Mouse (Mus musculus) embryo, embryonic 11 days (tissue): ENCODE data around the gene Nbas.

ENCODE experiments used
- DNase-seq: peaks from one replicate; pipeline ENCODE4 v3.0.0-alpha.2; 2015

Gene Nbas

DNA sequence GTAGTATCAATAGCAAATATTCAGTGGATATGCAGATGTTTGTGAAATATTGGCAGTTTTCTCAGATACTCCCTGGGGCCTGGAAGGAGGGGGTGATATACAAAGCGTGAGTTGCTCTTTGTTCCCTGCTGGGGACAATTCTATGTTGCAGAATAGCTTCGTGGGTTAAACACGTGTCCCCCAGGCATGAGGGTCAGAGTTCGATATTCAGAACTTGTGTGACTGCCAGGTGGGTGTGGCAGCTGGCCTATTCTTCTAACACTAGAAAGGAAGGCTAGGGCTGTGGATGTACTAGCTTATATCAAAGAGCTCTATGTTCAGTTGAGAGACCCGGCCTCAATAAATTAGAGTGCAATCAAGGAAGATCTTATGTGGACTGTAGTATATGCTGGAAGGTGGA, 274.9 kb downstream of the Nbas start:
- no peak for DNase-seq

DNA sequence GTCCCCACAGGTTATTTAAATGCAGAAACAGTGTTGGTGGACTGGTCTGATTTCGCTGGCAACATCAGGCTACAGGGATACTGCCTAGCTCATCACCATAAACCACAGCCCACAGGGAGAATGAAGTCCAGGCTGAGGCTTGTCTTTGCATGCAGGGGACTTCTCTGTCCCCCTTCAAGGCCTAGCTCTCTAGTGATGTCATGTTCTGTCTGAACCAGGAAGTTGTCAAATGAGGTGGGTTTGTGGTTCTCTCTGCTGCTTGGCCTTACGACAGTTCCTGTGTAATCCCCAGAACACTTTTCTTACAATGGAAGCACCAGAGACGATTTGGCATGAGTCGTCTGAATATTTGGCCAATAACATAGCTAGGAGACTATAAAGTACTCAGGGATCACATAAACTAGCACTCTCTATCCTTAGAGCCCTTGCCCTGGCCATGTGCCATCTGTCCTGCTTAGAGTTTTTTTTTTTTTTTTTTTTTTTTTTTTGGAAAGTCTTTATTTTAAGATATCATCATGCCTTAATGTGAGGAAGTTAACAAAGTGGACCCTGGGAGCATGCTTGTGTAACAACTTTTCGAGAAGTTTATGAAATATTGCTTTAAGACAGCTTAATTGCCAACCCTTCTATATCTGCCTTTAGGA, 294.8 kb downstream of the Nbas start:
- no peak for DNase-seq

DNA sequence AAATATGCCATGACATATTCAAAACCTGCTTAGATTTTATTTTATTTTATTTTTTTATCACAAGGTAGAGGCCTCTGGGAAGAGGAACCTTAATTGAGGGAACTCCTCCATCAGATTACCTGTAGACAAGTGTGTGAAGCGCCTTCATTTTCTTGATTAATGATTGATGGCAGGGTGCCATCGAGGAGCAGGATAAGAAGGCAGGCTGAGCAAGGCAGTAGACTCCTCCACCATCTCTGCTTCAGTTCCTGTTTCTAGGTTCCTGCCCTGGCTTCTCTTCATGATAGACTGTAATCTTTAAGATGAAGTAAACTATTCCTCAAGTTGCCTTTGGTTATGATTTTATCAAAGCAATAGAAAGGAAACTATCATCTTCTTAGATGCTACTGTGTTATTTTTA, 295.4 kb downstream of the Nbas start:
- DNase-seq = no peak

DNA sequence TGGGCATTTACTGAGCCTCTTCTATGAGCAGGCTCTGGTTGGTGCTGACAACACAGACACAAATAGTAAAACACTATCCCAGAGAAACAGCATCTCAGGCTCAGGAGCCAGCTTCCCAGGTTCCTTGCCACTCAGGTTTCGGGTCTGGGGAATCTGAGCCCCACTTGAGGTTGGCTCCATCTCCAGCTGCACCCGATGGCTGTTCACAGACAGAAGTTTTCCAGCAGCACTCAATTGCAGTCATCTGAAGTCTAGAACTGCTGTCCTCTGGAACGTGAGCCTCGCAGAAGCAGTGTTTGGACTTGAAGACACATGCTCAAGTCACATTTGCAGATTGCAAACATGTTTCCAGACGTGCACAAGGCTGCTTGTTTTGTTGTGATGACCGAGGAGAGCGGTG, 297.5 kb downstream of the Nbas start:
- DNase-seq = no peak

DNA sequence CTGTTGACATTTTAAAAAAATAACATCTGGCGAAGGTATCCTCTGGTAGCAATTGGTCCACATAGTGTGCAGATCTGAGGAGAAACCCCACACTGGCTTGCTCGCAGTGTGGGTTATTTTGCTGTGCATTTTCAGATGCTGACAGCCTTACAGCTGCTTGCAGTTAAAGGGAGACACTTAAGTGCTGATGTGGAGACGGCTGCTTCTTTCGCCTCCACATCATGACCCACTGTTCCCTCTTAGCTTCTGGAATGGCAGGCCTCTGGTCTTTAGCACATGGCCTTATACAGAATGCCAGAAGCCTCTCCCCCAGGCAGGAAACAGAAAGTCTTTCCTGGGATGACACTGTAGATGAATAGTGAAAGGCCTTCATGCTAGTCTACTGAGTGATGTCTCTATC, 306.2 kb downstream of the Nbas start:
- no peak for DNase-seq

DNA sequence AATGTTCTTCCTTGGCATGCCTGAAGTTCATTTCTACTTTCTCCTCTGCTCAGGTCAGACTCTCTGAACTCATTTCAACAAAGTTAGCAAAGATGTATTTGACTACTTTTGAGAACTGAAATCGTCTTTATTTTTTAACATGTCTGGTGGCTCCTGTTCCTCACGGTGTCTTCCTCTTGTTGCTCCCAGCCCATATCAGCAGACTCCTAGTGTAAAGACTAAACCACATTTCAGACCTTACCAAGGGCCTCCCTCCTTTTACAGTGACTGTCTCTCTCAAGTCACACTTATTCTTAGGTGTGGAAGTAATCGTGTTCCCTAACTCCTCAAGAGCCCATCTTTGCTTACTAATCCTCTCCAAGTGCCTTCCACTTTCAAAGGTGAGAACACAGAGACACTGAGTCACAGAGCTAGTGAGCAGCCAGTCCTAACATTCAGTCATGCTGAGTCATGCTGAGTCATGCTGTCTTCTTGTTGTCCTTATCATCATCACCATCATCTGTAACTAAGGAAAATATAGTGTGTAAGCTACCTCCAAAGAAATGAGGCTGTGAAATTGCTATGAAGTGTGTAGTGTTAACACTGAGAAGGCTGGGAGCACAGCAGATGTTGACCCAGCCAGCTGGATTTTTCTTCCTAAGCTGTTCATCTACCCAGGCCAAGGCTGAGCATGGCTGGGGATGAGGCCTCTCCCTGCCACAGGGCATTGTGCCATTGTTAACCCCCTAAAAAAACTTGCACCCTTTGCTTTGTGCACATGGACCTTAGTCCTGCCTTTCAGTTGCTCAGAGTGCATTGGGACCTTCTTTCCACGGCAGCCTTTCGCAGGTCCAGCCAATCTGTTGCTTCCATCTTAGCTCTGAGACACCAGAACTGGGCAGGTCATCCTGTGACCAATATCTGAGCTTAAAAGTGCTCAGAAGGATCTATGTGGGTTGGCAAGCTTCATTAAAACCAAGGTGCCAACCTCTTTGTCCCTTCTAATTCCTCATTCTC, 307.0 kb downstream of the Nbas start:
- no peak for DNase-seq

DNA sequence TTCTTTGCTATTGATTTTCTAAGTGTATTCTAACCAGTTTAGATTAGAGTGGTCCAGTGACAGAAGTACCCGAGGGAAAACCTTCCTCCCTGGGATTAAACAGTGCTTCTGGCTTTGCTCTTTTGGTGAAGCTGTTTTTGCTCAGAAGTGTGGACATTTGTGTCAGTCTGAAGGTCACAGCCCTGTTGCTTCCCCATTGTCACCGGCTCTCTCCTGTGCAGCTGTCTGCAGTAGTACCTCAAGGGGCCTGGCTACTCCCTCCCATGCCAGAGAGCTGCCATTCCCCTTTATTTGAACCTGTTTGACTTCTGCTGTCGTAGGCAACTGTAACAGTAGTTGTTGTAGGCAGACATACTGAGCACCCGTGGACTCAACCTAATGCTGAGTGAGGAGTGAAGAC, 307.8 kb downstream of the Nbas start:
- no peak for DNase-seq

DNA sequence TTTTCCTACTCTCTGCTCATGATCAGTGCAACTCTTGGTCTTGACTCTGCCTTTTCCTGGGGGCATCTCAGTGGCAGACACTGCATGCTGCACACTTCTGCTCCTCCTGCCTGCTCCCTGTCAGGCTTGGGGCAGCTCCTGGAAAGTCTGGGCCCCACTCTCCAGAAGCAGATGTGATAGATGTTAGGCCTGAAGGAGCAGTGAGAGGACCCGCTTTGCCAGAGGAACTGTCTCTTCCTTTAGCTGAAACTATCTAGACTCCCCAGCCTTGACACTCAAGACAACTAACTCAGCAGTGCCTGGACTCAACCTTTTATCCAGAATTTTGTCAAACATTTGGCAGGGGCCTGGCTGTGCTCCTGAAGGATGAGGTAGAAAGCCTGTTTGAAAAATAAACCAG, 311.9 kb downstream of the Nbas start:
- no peak for DNase-seq

DNA sequence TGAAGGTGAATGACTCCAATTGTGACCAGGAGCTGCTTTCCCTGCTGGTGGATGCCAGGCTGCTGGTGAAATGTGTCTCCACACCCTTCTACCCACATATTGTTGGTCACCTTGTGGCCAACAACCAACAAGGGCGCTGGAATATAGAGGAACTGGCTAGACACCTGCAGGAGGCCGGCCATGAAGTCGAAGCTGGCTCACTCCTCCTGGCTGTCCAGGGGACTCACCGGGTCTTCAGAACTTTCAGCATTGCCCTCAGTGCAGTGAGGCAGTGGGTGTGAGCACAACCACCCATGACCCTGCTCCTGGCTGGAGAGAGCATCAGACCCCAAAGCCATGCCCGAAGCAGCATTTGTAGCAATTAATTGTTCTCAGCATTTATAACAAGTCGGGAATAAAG, 314.5 kb downstream of the Nbas start:
- DNase-seq = no peak

DNA sequence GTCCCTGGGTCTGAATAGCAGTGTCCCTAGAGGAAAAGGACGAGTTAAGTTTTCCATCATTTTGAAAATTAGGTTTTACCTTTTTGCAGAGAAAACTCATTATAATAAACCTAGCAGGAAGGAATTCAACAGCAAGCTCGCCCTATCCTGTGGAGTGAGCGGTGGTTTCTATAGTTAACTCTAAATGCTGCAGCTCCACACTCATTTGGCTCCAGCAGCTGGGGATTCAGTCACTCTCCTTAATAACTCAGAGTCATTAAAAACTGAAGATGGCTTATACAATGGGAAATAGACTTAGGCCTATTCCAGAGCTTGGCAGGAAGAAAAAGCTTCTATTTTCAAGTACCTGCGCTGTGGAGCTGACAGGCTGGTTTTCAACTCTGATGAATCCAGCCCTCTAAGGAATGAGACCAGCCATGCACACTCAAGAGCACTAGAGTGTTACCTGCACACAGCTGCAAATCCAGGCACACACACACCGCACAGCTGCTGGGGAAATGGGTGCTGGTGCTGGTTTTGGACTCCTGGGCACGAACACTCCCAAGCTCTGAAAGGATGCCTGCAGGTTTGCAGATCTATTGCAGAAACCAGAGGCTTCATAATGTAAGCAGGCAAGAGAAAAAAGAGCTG, 316.7 kb downstream of the Nbas start:
- no peak for DNase-seq

DNA sequence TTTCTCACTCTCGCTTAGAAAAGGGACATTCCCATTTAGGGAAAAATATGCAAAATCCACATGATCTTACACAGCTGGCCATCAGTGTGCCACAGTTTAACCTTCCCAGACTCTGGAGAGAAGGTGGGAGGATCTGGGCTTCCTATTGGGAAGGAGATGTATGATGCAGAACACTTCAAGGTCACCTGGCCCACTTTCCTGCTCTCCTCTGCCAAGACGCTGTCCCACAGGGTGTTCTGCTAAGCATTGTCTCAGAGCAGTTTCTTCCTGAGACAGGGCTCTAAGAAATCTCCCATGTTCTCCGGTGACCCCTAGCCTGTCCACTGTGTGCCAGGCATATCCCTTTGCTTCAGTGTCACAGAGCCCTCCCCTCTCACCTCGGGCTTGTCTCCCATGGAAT, 318.7 kb downstream of the Nbas start:
- DNase-seq = no peak

DNA sequence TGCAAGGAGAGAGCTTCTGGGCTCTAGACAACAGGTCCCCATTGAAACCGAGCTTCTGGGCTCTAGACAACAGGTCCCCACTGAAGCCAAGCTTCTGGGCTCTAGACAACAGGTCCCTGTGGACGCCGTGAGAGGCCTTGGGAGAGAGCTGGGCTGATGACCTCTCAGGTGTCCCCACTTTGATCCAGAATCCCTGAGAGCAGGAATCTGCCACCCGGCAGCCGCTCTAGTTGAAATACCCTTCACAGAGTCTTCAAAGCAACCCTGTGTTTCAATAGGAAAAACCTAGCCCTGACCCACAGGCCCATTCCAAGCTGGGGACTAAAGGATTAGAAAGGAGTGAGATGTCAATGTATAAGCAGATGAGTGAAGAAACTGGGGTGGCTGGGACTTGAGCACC, 320.1 kb downstream of the Nbas start:
- DNase-seq = no peak

DNA sequence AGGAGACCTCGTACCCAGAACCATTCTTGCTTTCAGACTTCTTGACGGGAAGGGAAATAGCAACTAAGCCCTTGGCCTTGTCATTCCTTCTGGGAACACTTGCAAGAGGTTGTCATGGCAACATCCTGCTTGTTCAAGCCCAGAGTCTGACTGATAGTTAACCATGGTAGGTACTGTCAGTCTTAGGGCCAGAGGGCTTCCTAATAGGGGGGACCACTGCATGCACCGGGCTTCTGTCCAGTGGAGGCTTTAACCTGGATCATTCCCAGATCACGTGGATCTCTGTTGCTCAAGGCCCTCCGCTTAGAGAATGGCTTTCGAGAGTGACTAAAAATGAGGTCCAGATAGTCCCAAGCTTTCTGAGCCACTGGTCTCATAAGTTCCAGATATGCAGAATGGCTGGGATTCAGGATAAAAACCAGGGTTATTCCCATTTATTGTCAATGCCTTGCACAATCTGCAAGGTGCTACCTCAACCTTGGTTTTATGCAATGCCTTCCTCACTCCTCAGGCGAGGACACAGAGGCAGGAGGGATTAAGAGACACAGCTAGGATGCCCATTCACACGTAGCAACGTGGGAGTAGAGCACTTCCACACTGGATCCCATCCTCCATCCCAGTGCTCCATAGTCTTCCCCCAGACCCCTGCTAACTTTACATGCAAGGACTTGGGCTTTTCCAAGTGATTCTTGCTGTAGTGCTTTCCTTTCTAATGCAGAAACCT, 326.0 kb downstream of the Nbas start:
- peak; percentile 15 for DNase-seq

DNA sequence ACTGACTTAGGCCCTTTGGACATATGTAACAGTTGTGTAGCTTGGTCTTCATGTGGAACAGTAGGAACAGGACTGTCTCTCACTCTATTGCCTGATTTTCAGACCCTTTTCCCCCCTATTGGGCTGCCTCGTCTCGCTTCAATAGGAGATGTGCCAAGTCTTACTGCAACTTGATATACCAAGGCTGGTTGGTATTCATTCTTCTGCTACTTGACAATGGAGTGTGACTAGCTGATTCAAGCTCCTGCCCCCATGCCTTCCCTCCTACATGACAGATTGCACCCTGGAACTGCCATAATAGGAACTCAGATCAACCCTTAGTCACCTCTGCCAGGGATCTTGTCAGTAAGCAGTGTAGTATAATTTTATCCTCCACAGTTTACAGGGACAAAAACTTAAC, 328.1 kb downstream of the Nbas start:
- DNase-seq = no peak

DNA sequence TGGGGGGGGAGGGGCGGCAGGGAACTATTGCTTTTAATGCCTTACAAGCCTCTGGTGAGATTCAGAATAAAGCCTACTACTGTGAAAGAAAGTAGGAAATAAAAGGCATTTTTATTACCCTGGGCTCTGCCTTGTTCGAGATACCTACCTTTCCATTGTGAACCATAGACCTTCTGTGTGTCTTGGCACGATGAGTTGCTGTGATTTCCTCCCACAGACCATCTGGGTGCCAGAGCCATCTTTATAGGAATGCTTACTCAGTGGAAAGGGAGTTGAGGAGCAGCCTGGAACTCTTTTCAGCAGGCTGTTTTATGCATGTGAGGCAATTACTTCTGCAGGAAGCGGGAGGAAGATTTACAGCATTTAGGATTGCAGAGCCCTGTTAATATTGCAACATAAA, 329.6 kb downstream of the Nbas start:
- DNase-seq = no peak

DNA sequence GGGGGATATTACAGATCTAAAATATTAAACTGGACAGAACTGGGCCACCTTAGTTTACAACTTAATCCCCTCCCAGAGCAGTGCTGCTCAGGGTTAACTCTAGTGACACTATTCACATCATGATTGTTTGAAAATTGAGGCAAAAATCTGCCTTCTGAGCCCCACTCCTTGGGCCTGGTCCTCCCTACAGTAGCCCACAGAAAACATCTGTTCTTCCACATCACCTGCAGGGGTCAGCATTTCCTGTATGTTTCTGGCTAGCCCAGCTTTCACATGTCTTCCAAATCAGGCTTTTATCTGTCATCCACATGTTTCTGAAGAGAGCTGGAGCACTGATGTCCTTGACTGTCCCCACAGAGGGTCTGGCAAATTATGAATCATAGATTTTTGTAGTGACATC, 333.5 kb downstream of the Nbas start:
- peak; percentile 55 for DNase-seq

DNA sequence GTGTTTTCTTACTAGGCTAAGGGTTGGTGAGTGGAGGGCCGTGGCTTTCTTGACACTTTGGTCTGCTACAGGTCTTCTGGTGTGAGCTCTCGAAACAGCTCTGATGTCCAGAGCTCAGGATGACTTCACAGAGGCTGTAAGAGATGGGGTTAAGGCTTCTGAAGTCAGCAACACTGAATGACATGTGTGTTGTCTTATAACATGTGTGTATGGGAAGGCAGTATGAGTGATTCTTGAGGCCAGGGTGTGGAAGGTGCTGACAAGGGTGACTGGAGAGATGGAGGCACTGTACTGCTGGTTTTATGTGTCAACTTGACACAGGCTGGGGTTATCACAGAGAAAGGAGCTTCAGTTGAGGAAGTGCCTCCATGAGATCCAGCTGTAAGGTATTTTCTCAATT, 338.1 kb downstream of the Nbas start:
- no peak for DNase-seq

DNA sequence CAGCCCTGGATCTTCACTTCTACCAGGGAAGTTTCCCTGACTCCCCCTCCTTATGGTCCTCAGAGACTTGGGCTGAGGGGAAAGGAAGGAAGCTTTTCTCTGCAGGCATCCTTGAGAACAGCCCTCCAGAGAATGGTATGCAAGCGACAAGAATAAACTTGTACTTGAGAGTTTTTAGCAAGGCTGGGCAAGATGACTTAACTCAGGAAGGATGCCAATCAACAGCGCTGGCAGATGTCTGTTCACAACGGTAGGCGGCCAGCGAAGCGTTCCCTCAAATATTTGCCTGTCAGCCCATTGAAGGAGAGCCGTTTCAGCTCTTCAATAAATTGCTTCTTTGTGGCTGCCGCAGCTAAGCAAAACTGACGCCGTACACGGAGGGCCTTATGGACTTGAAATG, 340.1 kb downstream of the Nbas start:
- DNase-seq = no peak

DNA sequence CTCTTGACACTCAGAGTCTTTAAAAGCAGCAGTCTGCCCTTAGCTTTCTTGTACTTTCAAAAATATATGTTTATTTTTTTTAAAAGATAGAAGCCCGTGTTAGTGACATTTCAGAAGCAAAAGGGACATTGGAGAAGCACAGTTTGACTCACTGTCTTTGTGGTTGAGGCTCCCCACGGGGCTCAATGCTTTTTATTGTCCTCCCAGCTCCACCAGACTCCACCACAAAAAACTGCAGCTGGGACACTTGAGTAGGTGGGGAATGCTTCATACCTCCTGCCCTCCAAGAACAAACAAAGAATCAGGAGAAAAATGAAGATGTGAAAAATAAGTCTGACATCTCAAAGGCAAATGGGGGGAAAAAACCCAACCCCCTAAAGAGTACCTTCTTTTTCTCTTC, 344.1 kb downstream of the Nbas start:
- no peak for DNase-seq

DNA sequence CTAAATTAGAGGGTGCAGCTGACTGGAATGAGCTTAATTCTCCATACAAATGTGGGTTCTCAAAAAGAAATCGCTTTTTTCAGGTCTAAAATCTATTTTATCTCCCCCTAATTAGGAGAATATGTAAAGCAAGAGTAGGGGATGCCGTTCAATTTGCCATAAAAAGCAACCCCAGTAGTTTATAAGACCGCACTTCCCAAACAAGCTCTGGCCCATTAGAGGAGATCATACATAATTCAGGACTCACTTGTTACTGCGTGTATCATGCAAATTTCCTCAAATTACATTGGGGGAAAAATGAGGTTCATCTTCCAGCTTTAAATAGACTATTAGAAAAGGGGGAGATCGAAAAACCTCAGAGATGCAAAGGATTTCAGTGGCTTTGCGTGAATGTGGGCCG, 346.7 kb downstream of the Nbas start:
- no peak for DNase-seq

DNA sequence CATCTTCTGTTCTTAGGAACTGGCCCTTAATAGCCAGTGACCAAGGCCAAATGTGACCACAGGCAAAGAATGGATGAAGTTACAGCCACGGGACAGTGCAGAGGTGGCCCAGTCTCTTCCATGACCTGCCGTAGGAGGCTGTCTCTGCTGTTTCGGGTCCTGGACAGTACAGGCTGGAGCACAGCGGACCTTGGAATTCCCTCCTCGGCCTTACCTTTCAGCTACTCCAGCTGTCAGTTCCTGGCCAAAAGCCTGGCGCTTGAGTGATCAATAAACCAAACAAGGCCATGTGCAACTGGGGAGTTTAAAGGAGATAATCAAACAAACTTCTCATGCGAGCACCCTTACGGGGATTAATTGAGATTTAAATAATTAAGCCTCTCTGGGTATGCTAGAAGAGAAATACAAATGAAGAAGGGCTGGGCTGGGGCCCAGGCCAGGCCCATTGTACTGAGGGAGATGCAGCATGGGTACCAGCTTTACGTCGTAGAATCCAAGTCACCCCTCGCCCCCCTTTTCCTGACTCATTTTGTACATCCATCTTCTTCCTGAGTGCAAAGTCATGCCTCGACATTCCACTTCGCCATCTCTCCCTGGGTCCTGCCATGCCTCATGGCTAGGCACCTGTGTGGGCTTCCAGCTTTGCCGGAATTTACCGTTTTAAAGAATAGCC, 353.4 kb downstream of the Nbas start:
- no peak for DNase-seq

DNA sequence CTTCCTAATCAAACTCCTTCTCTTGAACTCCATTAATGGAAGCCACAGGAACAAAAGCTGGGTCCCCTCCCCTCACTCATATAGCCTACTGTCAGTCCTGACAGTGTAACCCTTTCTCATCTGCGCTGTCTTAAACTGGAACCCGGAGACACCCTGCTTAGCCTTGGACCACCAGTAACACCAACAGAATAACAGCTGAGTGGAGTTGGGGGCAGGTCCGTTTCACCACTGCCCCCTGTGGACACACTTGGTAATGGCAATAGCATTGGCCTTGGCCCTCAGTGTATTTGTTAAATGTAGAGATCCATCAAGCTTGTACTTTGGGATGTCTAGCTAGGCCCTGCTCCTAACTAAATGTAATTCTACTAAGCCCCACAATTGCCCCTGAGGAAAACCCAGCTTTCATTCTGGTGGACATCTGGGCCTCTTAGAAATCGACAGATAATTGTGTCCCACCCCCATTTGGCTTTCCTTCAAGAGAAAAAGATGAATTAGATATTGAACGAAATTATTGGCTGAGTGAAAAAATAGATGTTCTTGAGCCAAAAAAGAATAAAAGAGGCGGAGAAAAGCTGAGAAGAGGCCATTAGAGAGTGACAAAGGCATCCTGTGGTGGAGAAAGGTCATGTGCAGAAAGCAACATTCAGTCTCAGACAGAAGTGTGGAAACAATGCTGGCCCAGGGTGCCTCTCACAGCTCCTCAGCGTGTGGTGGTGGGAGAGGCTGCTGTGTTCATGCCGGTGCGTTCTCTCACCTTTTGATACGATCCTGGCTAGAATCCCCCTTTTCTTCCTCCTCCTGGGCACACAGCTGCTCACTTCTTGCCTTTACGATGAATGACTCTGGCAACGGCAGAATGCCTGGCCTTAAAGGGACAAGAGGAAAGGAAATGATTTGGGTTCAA, 358.1 kb downstream of the Nbas start:
- DNase-seq = peak; percentile 36
